Mouse (Mus musculus): Measurements from ENCODE around the gene Dpp4. TPM values are rescaled to one million over a fixed set of nuclear protein-coding genes. Genes with fewer than 3 reads are reported as not detected.

The Dpp4 gene
- polyA plus RNA-seq, 1 experiment from 2014 or later, result 0.88 TPM

- Histone ChIP-seq H3K9ac (replicated peaks; ENCODE audit: low read length) (no peak overlapping the region), H3K27ac (replicated peaks; ENCODE audit: low read depth, low read length) (no peak overlapping the region), H3K4me1 (ENCODE audit: control insufficient read depth, insufficient read depth, low read length) (no peaks in the 10 kb centered on the region), H3K27me3 (ENCODE audit: control insufficient read depth, insufficient read depth, low read length) (no peaks in the 10 kb centered on the region), H3K9me3 (replicated peaks; ENCODE audit: control insufficient read depth, low read length) (no peaks in the 10 kb centered on the region), H3K4me2 (ENCODE audit: low read depth, low read length) (no peak overlapping the region), H3K4me3 (ENCODE audit: low read depth, low read length) (no peak overlapping the region), H3K36me3 (replicated peaks; ENCODE audit: control insufficient read depth, insufficient read depth, low read depth, low read length) (no peaks in the 10 kb centered on the region)
- no peak for DNase-seq (ENCODE audit: low spot score)
- 83% methylated on average over 7 of the region's 7 CpGs for WGBS
- no peak for ATAC-seq (replicated peaks; ENCODE audit: insufficient number of reproducible peaks, low FRiP score, low TSS enrichment, low read depth)
These were observed 74.9 kb downstream of the Dpp4 start for GRCm38 (mm10) chr2:62337086-62337485.

- DNase-seq (ENCODE audit: low spot score), result no peak
- Histone ChIP-seq H3K36me3 (replicated peaks; ENCODE audit: control insufficient read depth, insufficient read depth, low read depth, low read length) (no peaks in the 10 kb centered on the region), H3K27me3 (ENCODE audit: control insufficient read depth, insufficient read depth, low read length) (no peaks in the 10 kb centered on the region), H3K4me2 (ENCODE audit: low read depth, low read length) (no peak overlapping the region), H3K4me3 (ENCODE audit: low read depth, low read length) (no peak overlapping the region), H3K9me3 (replicated peaks; ENCODE audit: control insufficient read depth, low read length) (no peaks in the 10 kb centered on the region), H3K4me1 (ENCODE audit: control insufficient read depth, insufficient read depth, low read length) (no peaks in the 10 kb centered on the region), H3K9ac (replicated peaks; ENCODE audit: low read length) (no peak overlapping the region), H3K27ac (replicated peaks; ENCODE audit: low read depth, low read length) (no peak overlapping the region)
- ATAC-seq (replicated peaks; ENCODE audit: insufficient number of reproducible peaks, low FRiP score, low TSS enrichment, low read depth), result no peak
- 84% methylated on average over 4 of the region's 4 CpGs for WGBS
These were observed 77.4 kb downstream of the Dpp4 start for GRCm38 (mm10) chr2:62334397-62335243.

GRCm38 (mm10) chr2:62332465-62332864 lies 79.6 kb downstream of the Dpp4 start:
- WGBS, result 77% methylated on average over 8 of the region's 8 CpGs
- DNase-seq (ENCODE audit: low spot score) (no peak), ATAC-seq (replicated peaks; ENCODE audit: insufficient number of reproducible peaks, low FRiP score, low TSS enrichment, low read depth) (no peak)
- H3K27me3 ChIP-seq (ENCODE audit: control insufficient read depth, insufficient read depth, low read length), result no peaks in the 10 kb centered on the region
- H3K4me3 ChIP-seq (ENCODE audit: low read depth, low read length), result no peak overlapping the region
- no peak overlapping the region for H3K27ac ChIP-seq (replicated peaks; ENCODE audit: low read depth, low read length)
- no peak overlapping the region for H3K4me2 ChIP-seq (ENCODE audit: low read depth, low read length)
- no peaks in the 10 kb centered on the region for H3K4me1 ChIP-seq (ENCODE audit: control insufficient read depth, insufficient read depth, low read length)
- H3K9me3 ChIP-seq (replicated peaks; ENCODE audit: control insufficient read depth, low read length), result no peaks in the 10 kb centered on the region
- no peak overlapping the region for H3K9ac ChIP-seq (replicated peaks; ENCODE audit: low read length)
- no peaks in the 10 kb centered on the region for H3K36me3 ChIP-seq (replicated peaks; ENCODE audit: control insufficient read depth, insufficient read depth, low read depth, low read length)

- Histone ChIP-seq H3K4me2 (ENCODE audit: low read depth, low read length) (no peak overlapping the region), H3K27ac (replicated peaks; ENCODE audit: low read depth, low read length) (no peak overlapping the region), H3K36me3 (replicated peaks; ENCODE audit: control insufficient read depth, insufficient read depth, low read depth, low read length) (no peaks in the 10 kb centered on the region), H3K27me3 (ENCODE audit: control insufficient read depth, insufficient read depth, low read length) (no peaks in the 10 kb centered on the region), H3K9me3 (replicated peaks; ENCODE audit: control insufficient read depth, low read length) (no peaks in the 10 kb centered on the region), H3K9ac (replicated peaks; ENCODE audit: low read length) (no peak overlapping the region), H3K4me3 (ENCODE audit: low read depth, low read length) (no peak overlapping the region), H3K4me1 (ENCODE audit: control insufficient read depth, insufficient read depth, low read length) (no peaks in the 10 kb centered on the region)
- ATAC-seq (replicated peaks; ENCODE audit: insufficient number of reproducible peaks, low FRiP score, low TSS enrichment, low read depth), result no peak
- DNase-seq (ENCODE audit: low spot score), result no peak
- 72% methylated on average over 4 of the region's 4 CpGs for WGBS
These were observed 80.1 kb downstream of the Dpp4 start for GRCm38 (mm10) chr2:62331913-62332312.

- 89% methylated on average over 2 of the region's 2 CpGs for WGBS
- no peak for ATAC-seq (replicated peaks; ENCODE audit: insufficient number of reproducible peaks, low FRiP score, low TSS enrichment, low read depth)
- Histone ChIP-seq H3K4me3 (ENCODE audit: low read depth, low read length) (no peak overlapping the region), H3K4me2 (ENCODE audit: low read depth, low read length) (no peak overlapping the region), H3K36me3 (replicated peaks; ENCODE audit: control insufficient read depth, insufficient read depth, low read depth, low read length) (no peaks in the 10 kb centered on the region), H3K4me1 (ENCODE audit: control insufficient read depth, insufficient read depth, low read length) (no peaks in the 10 kb centered on the region), H3K9me3 (replicated peaks; ENCODE audit: control insufficient read depth, low read length) (no peaks in the 10 kb centered on the region), H3K27me3 (ENCODE audit: control insufficient read depth, insufficient read depth, low read length) (no peaks in the 10 kb centered on the region), H3K9ac (replicated peaks; ENCODE audit: low read length) (no peak overlapping the region), H3K27ac (replicated peaks; ENCODE audit: low read depth, low read length) (no peak overlapping the region)
- no peak for DNase-seq (ENCODE audit: low spot score)
These were observed 86.6 kb downstream of the Dpp4 start for GRCm38 (mm10) chr2:62325388-62325787.

GRCm38 (mm10) chr2:62323078-62323637 lies 88.9 kb downstream of the Dpp4 start:
- no peak overlapping the region for H3K9ac ChIP-seq (replicated peaks; ENCODE audit: low read length)
- H3K4me3 ChIP-seq (ENCODE audit: low read depth, low read length), result no peak overlapping the region
- no peak overlapping the region for H3K4me2 ChIP-seq (ENCODE audit: low read depth, low read length)
- WGBS, result 86% methylated on average over 9 of the region's 9 CpGs
- H3K27me3 ChIP-seq (ENCODE audit: control insufficient read depth, insufficient read depth, low read length), result no peaks in the 10 kb centered on the region
- no peaks in the 10 kb centered on the region for H3K4me1 ChIP-seq (ENCODE audit: control insufficient read depth, insufficient read depth, low read length)
- no peaks in the 10 kb centered on the region for H3K36me3 ChIP-seq (replicated peaks; ENCODE audit: control insufficient read depth, insufficient read depth, low read depth, low read length)
- no peak overlapping the region for H3K27ac ChIP-seq (replicated peaks; ENCODE audit: low read depth, low read length)
- DNase-seq (ENCODE audit: low spot score), result no peak
- H3K9me3 ChIP-seq (replicated peaks; ENCODE audit: control insufficient read depth, low read length), result no peaks in the 10 kb centered on the region
- ATAC-seq (replicated peaks; ENCODE audit: insufficient number of reproducible peaks, low FRiP score, low TSS enrichment, low read depth), result no peak

GRCm38 (mm10) chr2:62319489-62319888 lies 92.5 kb downstream of the Dpp4 start:
- ATAC-seq (replicated peaks; ENCODE audit: insufficient number of reproducible peaks, low FRiP score, low TSS enrichment, low read depth) (no peak), DNase-seq (ENCODE audit: low spot score) (no peak)
- Histone ChIP-seq H3K36me3 (replicated peaks; ENCODE audit: control insufficient read depth, insufficient read depth, low read depth, low read length) (no peaks in the 10 kb centered on the region), H3K4me2 (ENCODE audit: low read depth, low read length) (no peak overlapping the region), H3K27me3 (ENCODE audit: control insufficient read depth, insufficient read depth, low read length) (no peaks in the 10 kb centered on the region), H3K27ac (replicated peaks; ENCODE audit: low read depth, low read length) (no peak overlapping the region), H3K4me1 (ENCODE audit: control insufficient read depth, insufficient read depth, low read length) (no peaks in the 10 kb centered on the region), H3K9me3 (replicated peaks; ENCODE audit: control insufficient read depth, low read length) (no peaks in the 10 kb centered on the region), H3K4me3 (ENCODE audit: low read depth, low read length) (no peak overlapping the region), H3K9ac (replicated peaks; ENCODE audit: low read length) (no peak overlapping the region)
- 84% methylated on average over 3 of the region's 3 CpGs for WGBS

- no peaks in the 10 kb centered on the region for H3K9me3 ChIP-seq (replicated peaks; ENCODE audit: control insufficient read depth, low read length)
- no peak overlapping the region for H3K9ac ChIP-seq (replicated peaks; ENCODE audit: low read length)
- no peaks in the 10 kb centered on the region for H3K36me3 ChIP-seq (replicated peaks; ENCODE audit: control insufficient read depth, insufficient read depth, low read depth, low read length)
- no peak overlapping the region for H3K4me2 ChIP-seq (ENCODE audit: low read depth, low read length)
- H3K27me3 ChIP-seq (ENCODE audit: control insufficient read depth, insufficient read depth, low read length), result no peaks in the 10 kb centered on the region
- 76% methylated on average over 2 of the region's 2 CpGs for WGBS
- ATAC-seq (replicated peaks; ENCODE audit: insufficient number of reproducible peaks, low FRiP score, low TSS enrichment, low read depth) (no peak), DNase-seq (ENCODE audit: low spot score) (no peak)
- H3K4me3 ChIP-seq (ENCODE audit: low read depth, low read length), result no peak overlapping the region
- H3K27ac ChIP-seq (replicated peaks; ENCODE audit: low read depth, low read length), result no peak overlapping the region
- H3K4me1 ChIP-seq (ENCODE audit: control insufficient read depth, insufficient read depth, low read length), result no peaks in the 10 kb centered on the region
These were observed 95.1 kb downstream of the Dpp4 start for GRCm38 (mm10) chr2:62316930-62317329.
